Comparison of ENCODE assay signal across 8 mouse cellular contexts in the genomic region with DNA sequence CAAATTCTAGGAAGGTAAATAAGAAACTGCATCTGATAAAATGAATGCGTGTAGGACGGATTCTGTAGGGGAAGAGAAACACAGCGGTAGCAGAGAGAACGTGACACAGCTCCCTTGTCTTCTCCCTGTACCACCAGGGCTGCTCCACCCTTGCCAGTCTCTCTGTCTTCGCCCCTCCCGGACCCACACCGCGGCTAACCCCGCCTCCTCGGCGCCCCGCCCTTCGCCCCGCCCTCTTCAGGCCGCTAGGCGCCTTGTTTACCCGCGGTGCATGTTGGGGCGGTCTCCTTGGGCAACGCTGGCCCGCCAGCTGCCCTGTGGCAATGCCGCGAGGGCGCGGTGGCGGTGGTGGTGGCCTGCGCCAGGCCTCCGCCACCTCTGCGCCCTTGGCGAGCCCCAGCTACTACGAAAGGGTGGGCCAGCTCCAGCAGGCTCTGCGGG. TPM values are rescaled to one million over a fixed set of nuclear protein-coding genes. Genes with fewer than 3 reads are reported as not detected.
A peak's percentile ranks its signal among the peaks of the same experiment; 100 is the strongest.
DNase-seq lines count a peak whose midpoint lies in the region; ATAC-seq lines count a peak whose summit lies in the region.

Gene Kiz (plus strand): TSS at position 266 of the 441 bp plus-strand sequence.

- H3K27me3 ChIP-seq in hindbrain, embryonic 16.5 days (replicated peaks; ENCODE audit: control insufficient read depth, insufficient read depth, low read length) = no peaks in the 10 kb centered on the region

- H3K4me1 ChIP-seq in hindbrain, embryonic 16.5 days (ENCODE audit: control insufficient read depth, insufficient read depth, low read depth, low read length) = no peaks in the 10 kb centered on the region

- WGBS in hindbrain, embryonic 16.5 days = 0% methylated on average over 31 of the region's 32 CpGs

- H3K27ac ChIP-seq in hindbrain, embryonic 16.5 days (ENCODE audit: low read depth, low read length) = peak within 1 kb of the TSS; percentile 75

- H3K9me3 ChIP-seq in hindbrain, embryonic 16.5 days (ENCODE audit: control insufficient read depth, low read length) = no peaks in the 10 kb centered on the region

- peak; percentile 98 for ATAC-seq in hindbrain, embryonic 16.5 days

- no peaks in the 10 kb centered on the region for H3K36me3 ChIP-seq in hindbrain, embryonic 16.5 days (ENCODE audit: control insufficient read depth, insufficient read depth, low read length)

- peak within 1 kb of the TSS; percentile 77 for H3K4me3 ChIP-seq in hindbrain, embryonic 16.5 days (ENCODE audit: low read length)

- peak; percentile 95 for DNase-seq in ZHBTc4 (ENCODE audit: low read depth, low spot score)
- DNase-seq in cerebellum, postnatal 4 days (ENCODE audit: low spot score in 2 of 2) = peak; percentile 82 to 93
- peak; percentile 91 for DNase-seq in gastrocnemius, adult 18-20 months (ENCODE audit: low spot score)
- peak; percentile 87 to 94 for DNase-seq in left cerebral cortex, adult 18-20 months (ENCODE audit: low spot score in 2 of 2)
- peak; percentile 97 for DNase-seq in lung, postnatal 4 days
- DNase-seq in retina, postnatal 1 day = peak; percentile 98
- DNase-seq in thymus, postnatal 4 days = peak; percentile 97

- peak within 1 kb of the TSS; percentile 88 for H3K9ac ChIP-seq in hindbrain, embryonic 16.5 days (ENCODE audit: low read depth, low read length)

- H3K4me2 ChIP-seq in hindbrain, embryonic 16.5 days (ENCODE audit: low read length) = peak within 1 kb of the TSS; percentile 82

RNA-seq across cellular contexts. Expression of gene Kiz, which starts in this region (rescaled TPM):
- 10 to 100 TPM; 57.5 to 59.5 TPM for total RNA-seq in gastrocnemius, adult 18-20 months (2021)
- polyA plus RNA-seq in hindbrain, embryonic 16.5 days (2015; fragmentation: Nextera tagmentation; extraction: Ambion mirVana) = 22.9 and 23.1 TPM in 2 replicates
- total RNA-seq in left cerebral cortex, adult 18-20 months (2021) = 10 to 100 TPM; 21.7 to 25.4 TPM

Comparison
In these comparisons a context has a peak if more than half of its experiments do, and no peak if none do; other contexts are left out.
1. Peak in every context shown above with its lines: DNase-seq, ATAC-seq, H3K4me3 ChIP-seq and H3K27ac ChIP-seq.